Mouse (Mus musculus) ES-E14 (cell line): ENCODE data around the gene Olfr315.

Source experiments
- HCFC1 ChIP-seq: IDR thresholded peaks from 2 replicates; pipeline ENCODE4 v1.6.1; 2012; ENCODE audit warnings: low read length, inconsistent platforms, borderline replicate concordance; ENCODE audit not compliant: insufficient read depth
- ZNF384 ChIP-seq: IDR thresholded peaks from 2 replicates; pipeline ENCODE4 v1.6.1; 2012; ENCODE audit warnings: low read depth, low read length, inconsistent platforms

- TF ChIP-seq HCFC1 (no peak), ZNF384 (no peak)
These were observed 20.6 kb upstream of the Olfr315 start, which contains the start of gene Olfr316 for GRCm38 (mm10) chr11:58752434-58752833.
